Mouse (Mus musculus): Measurements from ENCODE around the gene Atp2a2.

GRCm38 (mm10) chr5:122500563-122500962 lies 1.5 kb downstream of the Atp2a2 start:
- TF ChIP-seq MAX (IDR thresholded peaks at IDR 0.05; ENCODE audit: low read length) (no peak), EP300 (IDR thresholded peaks at IDR 0.05; ENCODE audit: low read length) (no peak), ZC3H11A (IDR thresholded peaks at IDR 0.05; ENCODE audit: low read depth, low read length) (no peak), GABPA (IDR thresholded peaks at IDR 0.05; ENCODE audit: insufficient replicate concordance, low read depth, low read length) (no peak), E2F4 (IDR thresholded peaks at IDR 0.05; ENCODE audit: insufficient replicate concordance, low read depth, low read length) (no peak)

Data from CH12.LX (cell line).